In genomic region chr9:37383161-37383560, GRCm38 (mm10) we compare ENCODE assay signal across 37 mouse cellular contexts. TPM values are rescaled to one million over a fixed set of nuclear protein-coding genes. Genes with fewer than 3 reads are reported as not detected.
"Had no signal": no experiment of that assay in that cellular context is flagged by ENCODE, and none has a peak within 500 bp of the region (broad histone marks: within the 10 kb centered on the region; RNA-seq: fewer than 3 reads in every experiment).

No protein-coding gene starts in this region.

- H3K4me3 ChIP-seq: left cerebral cortex, adult 2 months; limb, embryonic 10.5 days; limb, embryonic 12.5 days; limb, embryonic 13.5 days; limb, embryonic 15.5 days; liver, embryonic 12.5 days; liver, embryonic 13.5 days; liver, embryonic 15.5 days; lung, embryonic 15.5 days; megakaryocyte, embryonic 14.5 days; midbrain, embryonic 12.5 days; midbrain, embryonic 13.5 days; midbrain, embryonic 15.5 days; myocyte; neural tube, embryonic 12.5 days had no signal

- DNase-seq: left cerebral cortex, postnatal 4 days; liver; liver, embryonic 13.5 days; liver, postnatal 0 days; lung, adult 18-20 months; lung, adult 2 months; lung, embryonic 14.5 days; lung, postnatal 10 days; lung, postnatal 14 days; lung, postnatal 36 days; lung, postnatal 4 days; midbrain, embryonic 14.5 days had no signal

- H3K9me3 ChIP-seq: limb, embryonic 10.5 days; limb, embryonic 12.5 days; limb, embryonic 13.5 days; limb, embryonic 15.5 days; liver, embryonic 12.5 days; liver, embryonic 13.5 days; liver, embryonic 15.5 days; lung, embryonic 15.5 days; megakaryocyte, embryonic 14.5 days; midbrain, embryonic 12.5 days; midbrain, embryonic 13.5 days; midbrain, embryonic 15.5 days; neural tube, embryonic 12.5 days had no signal

- H3K9ac ChIP-seq: limb, embryonic 12.5 days; limb, embryonic 13.5 days; limb, embryonic 15.5 days; liver, embryonic 12.5 days; liver, embryonic 13.5 days; liver, embryonic 14.5 days; liver, embryonic 15.5 days; liver, postnatal 0 days; lung, embryonic 14.5 days; lung, embryonic 15.5 days; midbrain, embryonic 12.5 days; midbrain, embryonic 13.5 days; midbrain, embryonic 15.5 days; neural tube, embryonic 12.5 days had no signal

- H3K4me2 ChIP-seq: limb, embryonic 12.5 days; limb, embryonic 13.5 days; limb, embryonic 15.5 days; liver, embryonic 11.5 days; liver, embryonic 12.5 days; liver, embryonic 13.5 days; liver, embryonic 15.5 days; lung, embryonic 15.5 days; midbrain, embryonic 13.5 days; midbrain, embryonic 15.5 days; neural tube, embryonic 12.5 days had no signal

- H3K27me3 ChIP-seq: midbrain, embryonic 15.5 days had no signal

- H3K27ac ChIP-seq: left cerebral cortex, adult 2 months; limb, embryonic 10.5 days; limb, embryonic 12.5 days; limb, embryonic 13.5 days; limb, embryonic 15.5 days; liver, embryonic 12.5 days; liver, embryonic 13.5 days; liver, embryonic 14.5 days; liver, embryonic 15.5 days; lung, embryonic 15.5 days; macrophage; midbrain, embryonic 12.5 days; midbrain, embryonic 13.5 days; midbrain, embryonic 15.5 days; neural tube, embryonic 12.5 days had no signal

- H3K36me3 ChIP-seq: limb, embryonic 10.5 days; limb, embryonic 12.5 days; limb, embryonic 13.5 days; limb, embryonic 15.5 days; liver, embryonic 12.5 days; liver, embryonic 13.5 days; liver, embryonic 15.5 days; lung, embryonic 15.5 days; midbrain, embryonic 12.5 days; midbrain, embryonic 13.5 days; midbrain, embryonic 15.5 days; neural tube, embryonic 12.5 days had no signal

- H3K4me1 ChIP-seq: liver, embryonic 12.5 days; liver, embryonic 13.5 days; liver, embryonic 15.5 days; midbrain, embryonic 13.5 days had no signal

- ATAC-seq: liver, embryonic 12.5 days; liver, postnatal 0 days; lung, postnatal 0 days; midbrain, embryonic 13.5 days; midbrain, embryonic 15.5 days; midbrain, embryonic 16.5 days had no signal

RNA-seq across cellular contexts. Expression of gene Hepacam, which starts 16.0 kb away (rescaled TPM):
- total RNA-seq: liver, adult 2 months; megakaryocyte progenitor cell, adult 5-6 weeks; megakaryocyte, adult 5-6 weeks; monocyte, adult 5-6 weeks had no signal
- polyA plus RNA-seq: limb, embryonic 12.5 days; liver, adult 2 months; liver, embryonic 11.5 days; liver, embryonic 12.5 days; liver, embryonic 14.5 days; liver, embryonic 15.5 days; liver, embryonic 16.5 days; liver, postnatal 0 days; lung, embryonic 14.5 days; macrophage; myocyte; neural tube, embryonic 11.5 days had no signal

RNA-seq across cellular contexts. Expression of gene Robo4, which starts 18.5 kb away (rescaled TPM):
- total RNA-seq: megakaryocyte, adult 5-6 weeks; monocyte, adult 5-6 weeks had no signal
- polyA plus RNA-seq: macrophage, myocyte had no signal

RNA-seq across cellular contexts. Expression of gene Robo3, which starts 49.9 kb away (rescaled TPM):
- total RNA-seq: liver, adult 2 months; megakaryocyte, adult 5-6 weeks; monocyte, adult 5-6 weeks had no signal
- polyA plus RNA-seq: limb, embryonic 12.5 days; macrophage had no signal
